Mouse (Mus musculus) lung, adult 18-20 months (tissue): Measurements from ENCODE around the gene Cox4i2.

Source experiments
- DNase-seq, 2 experiments: peaks; one replicate each; pipeline ENCODE4 v3.0.0; 2022; ENCODE audit warnings: mixed read lengths in 2 of 2

Gene Cox4i2

DNA sequence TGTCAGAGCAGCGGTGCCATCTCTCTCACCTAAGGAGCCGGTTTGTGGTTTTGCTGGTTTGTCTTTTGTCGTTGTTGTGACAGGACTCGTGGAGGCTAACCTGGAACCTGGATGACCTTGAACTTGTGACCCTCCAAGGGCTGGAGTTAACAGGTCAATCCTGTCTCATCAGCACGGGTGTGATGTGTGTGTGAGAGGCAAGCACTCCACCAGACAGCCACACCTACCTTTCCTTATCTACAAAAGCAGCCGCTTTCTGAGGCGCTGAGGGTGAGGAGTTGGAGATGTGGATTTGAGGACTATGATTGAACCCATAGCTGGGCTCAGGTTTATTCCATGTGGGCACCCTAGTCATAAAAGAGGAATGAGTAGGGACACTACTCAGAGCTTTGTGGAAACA lies 15.7 kb downstream of the Cox4i2 start:
- DNase-seq, result no peak

DNA sequence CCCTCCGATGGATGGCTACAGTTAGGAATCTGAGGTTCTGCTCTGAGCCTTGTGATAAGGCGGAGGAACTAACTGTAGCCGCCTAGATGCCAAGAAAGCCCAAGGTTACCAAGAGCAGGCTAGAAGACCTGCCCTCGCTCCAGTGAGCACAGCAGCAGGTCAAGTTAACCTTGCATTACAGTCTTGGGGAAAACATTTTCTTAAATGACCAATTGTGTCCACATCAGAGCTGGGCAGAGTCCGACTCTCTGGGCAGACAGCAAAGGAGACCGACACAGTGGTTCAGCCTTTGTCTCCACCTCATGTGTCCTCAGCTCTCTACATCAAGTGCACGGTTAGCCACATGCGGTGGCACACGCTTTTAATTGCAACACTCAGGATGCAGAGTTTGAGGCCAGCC lies 17.6 kb downstream of the Cox4i2 start:
- DNase-seq, result no peak

DNA sequence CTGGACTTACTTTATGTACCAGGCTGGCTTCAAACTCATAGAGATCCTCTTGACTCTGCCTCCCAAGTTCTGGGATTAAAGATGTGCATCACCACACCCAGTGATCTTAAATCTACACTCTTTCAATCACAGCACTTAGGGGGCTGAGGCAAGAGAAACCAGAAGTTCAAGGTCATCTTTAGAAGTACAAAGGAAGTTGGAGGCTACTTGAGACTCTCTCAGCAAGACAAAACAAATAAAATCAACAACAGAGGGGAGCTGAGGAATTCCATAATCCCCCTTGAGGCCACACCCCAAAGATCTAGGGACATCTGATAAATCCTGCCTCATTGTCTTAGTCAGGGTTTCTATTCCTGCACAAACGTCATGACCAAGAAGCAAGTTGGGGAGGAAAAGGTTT lies 18.3 kb downstream of the Cox4i2 start:
- no peak for DNase-seq

DNA sequence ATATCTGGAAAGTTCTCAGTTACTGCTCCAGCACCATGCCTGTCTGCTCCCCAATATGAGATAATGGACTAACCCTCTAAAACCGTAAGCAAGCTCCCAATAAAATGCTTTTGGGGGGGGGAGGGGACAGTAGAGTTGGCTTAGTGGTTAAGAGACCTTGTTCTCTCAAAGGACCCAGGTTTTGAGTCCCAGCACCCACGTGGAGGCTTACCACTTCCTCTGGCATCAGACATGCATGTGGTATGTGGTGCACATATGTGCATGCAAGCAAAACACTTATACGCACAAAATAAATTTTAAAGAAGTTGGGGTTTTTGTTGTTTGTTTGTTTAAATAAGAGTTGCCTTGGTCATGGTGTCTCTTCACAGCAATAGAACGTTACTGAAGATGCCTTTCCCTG lies 21.4 kb downstream of the Cox4i2 start:
- DNase-seq, result no peak

DNA sequence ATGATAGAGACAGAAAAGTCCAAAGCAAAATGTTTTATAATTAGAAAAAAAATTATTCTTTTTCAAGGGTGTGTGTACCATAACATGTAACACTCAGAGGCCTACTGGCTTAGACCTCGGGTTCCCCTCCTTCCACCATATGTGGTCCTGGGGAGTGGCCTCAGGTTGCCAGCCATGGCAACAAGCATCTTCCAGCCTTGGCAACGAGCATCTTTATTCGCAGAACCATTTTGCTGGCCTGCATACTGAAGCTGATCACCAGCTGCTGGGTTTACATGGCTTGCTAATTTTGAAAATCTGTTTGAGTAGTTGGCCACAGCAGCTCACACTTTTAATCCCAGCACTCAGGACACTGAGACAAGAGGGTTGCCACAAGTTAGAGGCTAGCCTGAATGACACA lies 22.0 kb downstream of the Cox4i2 start:
- no peak for DNase-seq

DNA sequence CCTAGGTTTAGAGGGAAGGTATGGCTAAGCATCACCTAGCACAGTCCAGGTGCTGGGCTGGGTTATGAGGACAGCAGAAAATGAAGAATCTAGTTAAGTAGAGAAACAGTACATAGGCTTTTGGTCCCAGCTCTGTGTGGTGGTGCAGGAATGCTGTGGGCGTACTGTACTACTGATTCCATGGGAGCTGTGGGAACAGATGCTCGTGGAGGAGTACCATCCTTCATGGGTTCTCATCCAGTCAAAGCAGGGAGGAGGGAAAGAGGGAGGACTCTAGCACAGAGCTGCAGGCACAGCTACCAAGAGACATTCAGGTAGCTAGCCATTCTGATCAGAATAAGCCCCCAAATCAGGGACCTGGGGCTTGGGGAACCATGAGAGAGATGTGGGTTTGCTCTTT lies 22.5 kb downstream of the Cox4i2 start:
- DNase-seq, result no peak

DNA sequence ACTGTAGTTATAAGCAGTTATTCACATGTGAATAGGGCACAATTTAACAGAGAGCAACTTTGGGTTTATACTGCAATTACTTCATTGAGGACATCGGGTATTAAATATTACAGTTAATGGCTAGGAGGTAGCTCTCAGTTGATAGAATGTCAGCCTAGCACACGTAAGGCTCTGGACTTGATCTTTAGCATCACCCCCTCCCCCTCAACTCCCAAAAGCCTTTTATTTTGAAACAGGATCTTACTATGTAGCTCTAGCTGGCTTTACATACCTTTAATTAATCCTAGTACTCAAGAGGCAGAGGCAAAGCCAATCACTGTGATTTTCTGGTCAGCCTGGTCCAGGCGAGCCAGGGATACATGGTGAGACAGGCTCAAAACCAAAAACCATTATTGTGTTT lies 23.1 kb downstream of the Cox4i2 start:
- no peak for DNase-seq

DNA sequence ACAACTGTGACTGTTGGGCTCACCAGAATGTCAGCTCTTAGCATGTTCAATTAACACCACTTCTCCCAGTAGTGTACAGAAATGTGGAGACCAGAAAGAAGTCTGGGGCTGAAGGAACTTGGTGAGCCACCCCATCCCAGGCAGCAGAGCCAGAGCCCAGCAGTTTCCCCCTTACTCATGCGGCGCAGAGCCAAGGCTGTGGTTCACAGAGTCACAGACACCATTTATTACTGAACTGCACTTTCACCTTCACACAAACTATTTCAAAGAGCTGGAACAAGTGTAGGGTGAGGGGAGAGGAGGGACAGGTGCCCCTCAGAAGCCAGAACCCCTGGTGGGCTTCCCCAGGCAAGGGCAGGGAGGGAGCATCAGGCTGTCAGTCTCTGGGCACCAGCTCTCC lies 26.5 kb downstream of the Cox4i2 start:
- no peak for DNase-seq

DNA sequence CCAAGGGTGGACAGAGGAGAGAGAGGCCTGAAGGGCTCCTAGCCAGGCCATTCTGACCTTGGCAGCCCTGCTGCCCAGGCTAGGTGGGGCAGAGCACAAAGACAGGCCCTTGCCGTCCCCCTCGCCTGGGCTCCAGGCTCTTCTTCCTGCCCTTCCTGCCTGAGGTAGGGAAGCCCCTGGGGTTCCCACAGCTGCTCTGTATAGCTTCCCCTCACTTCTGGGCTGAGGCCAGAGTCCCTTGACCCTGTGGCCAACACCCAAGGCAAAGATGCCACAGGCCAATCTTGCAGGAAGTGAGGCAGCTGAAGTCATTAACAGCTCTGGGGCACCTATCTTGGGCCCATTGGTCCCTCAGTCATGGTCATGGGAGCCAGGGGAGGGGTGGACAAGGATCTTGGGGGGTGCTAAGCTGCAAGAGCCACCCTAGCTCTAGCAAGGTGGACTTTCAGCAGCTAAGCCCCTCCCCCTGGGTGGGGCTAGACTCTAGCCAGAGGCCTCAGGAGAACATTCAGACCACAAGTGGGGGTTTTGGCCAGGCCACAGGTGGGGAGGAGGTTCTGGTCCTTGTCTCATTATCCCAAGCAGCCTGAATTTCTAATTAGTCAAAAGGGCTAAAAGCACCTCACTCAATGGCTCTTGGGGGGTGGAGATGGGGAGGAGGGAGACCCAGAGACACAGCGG lies 27.2 kb downstream of the Cox4i2 start:
- no peak for DNase-seq

DNA sequence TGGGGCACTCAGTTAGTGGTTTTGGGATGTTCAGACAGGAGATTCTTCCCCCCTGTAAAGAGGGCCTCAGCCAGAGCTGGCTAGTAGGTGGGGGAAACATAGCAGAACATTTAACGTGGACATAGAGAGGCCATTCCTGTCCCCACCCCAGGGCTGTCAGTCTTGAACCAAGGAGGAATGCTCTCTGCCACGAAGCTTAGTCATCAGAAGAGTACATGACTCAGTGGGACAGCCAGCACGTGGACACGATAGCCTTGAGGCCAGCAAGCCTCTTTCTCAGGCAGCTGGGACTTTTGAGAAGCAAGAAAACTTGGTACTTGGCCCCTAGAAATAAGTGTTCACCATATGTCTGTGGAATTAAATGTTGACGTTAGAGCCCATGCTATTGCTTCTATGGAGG lies 28.7 kb downstream of the Cox4i2 start:
- DNase-seq, result no peak

DNA sequence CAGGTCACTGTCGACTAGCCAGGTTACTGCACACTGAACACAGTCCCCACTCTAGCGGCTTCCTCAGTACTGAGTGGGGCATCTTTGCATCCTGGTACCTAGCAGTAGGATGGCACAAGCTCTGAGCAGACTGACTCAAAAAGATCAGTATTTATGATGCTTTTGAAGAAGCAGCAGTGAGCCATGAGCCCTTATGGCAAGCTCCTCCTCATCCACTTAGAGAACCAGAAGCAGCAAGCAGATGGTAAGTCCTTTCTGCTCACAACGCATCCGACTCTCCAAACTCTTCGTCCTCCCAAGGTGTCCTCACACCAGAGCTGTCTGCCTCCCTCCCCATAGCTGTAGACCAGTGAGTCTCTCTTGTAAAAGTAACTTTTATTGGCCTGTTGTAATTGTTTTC lies 29.3 kb downstream of the Cox4i2 start:
- no peak for DNase-seq

DNA sequence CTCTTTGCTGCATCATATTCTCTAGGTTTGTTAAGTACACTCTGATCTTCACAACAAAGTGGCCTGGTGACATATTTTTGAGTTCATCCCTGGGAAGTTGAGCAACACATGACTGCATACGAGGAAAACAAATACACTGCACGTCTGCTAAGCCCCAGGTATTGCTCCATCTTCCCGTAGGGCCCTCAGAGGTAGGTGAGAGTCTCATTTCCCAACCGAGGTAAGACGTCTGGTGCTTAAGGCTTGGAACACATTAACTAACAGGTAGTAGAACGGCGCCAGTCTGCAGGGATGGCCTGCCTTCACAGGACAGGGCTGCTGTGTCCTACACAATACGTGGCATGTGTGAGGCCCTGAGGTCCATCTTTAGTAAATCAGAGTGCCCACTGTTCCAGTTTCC lies 30.7 kb downstream of the Cox4i2 start:
- DNase-seq, result peak; percentile 81 to 88

DNA sequence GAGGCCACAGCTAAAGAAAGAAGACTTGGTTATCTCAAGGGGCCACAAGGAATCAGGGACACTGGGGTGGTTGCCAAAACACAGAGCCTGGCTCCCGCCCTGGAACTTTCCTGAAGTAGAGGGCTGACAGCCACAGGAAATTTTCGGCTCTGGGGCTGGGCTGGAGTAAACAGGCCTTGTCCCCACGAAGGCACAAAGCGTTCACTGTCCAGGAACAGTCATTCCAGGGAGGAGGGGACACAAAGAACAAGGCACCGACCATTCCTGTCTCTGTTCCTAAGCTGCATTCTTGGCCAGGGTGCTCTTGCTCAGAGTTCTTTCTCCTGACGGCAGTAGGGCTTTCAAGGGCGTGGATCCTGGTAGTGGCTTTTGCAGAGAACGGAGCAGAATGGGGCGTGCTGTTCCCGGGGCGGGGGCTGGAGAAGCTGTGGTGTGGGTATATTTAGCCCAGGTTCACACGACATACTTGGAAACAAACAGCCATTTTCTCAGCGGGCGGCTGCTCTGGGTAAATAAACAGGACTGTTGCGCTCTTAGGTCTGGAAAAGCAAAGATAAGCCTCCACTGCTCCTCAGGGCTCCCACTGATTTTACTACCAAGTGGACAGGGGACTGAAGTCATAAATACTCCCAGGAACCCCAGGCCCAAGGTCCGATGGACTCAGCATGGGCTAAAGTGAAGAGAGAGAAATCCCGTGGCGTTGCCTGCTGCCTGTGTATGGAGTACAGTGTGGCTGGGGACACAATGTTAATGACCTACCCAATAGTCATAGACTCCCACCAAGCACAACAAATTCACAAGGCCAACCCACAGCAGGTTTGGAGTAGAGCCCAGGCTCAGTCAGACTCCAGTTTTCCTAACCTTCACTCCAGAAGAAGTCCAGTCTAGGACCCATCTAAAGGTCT lies 31.7 kb downstream of the Cox4i2 start:
- peak; percentile 93 to 96 for DNase-seq

DNA sequence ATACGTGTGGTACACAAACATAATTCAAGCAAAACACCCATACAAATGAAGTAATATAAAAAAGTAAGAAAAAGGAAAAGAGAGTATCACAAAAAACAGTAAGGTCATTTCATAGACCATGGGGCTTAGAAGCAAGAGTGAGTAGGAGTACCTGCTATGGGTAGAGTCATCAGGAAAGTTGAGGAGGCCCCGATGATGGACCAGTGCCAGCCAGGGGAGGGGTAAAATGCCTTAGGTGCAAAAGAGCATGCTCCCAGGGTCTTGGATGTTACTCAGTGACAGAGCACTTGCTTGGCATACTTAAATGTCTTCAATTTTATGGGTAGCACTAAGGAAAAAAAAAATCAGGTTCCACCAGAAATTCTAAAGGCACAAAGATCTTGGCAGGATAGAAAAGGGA lies 33.2 kb downstream of the Cox4i2 start:
- DNase-seq, result no peak

DNA sequence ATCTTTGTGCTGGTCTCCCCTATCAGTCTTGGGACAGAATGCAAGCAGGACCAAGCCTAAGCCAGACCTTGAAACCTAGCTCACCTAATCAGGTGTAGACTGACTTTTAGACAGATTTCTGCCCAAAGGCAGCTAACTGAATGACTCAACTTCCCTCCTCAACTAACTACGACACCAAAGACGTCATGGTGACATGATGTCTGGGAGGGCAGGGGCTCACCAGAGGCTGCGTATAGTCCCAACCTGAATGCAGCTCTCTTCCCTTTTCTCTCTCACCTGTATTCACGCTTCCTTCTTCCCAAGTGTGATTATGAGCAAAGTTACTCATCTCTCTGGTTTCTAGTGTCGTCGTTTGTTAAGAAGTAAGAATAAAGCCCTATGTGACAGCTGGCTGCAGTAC lies 33.6 kb downstream of the Cox4i2 start:
- no peak for DNase-seq

DNA sequence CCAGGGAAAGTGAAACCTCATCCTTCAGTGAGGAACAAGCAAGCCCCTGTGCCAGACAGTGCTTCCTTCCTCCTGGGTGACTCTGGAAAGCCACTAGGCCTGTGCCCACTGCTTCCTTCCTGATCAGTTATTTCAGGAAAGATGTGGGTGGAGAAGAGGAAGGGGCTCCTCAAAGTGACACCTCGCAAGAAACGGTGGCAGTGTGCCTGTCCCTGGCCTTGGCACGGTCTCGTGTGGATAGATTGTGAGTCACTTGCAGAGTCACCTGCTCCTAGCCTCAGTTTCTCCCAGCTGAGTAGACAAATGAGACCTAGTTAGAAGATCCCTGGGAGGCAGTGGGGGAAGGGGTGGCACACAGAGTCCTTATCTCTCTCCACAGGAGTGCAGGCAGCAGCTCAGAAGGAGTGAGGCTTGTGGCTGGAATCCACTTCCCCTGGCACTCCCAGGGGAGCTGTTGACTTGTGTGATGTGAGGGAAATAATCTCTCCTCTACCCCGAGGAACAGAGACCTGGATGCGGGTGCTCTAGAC lies 35.0 kb downstream of the Cox4i2 start:
- peak; percentile 79 to 84 for DNase-seq

DNA sequence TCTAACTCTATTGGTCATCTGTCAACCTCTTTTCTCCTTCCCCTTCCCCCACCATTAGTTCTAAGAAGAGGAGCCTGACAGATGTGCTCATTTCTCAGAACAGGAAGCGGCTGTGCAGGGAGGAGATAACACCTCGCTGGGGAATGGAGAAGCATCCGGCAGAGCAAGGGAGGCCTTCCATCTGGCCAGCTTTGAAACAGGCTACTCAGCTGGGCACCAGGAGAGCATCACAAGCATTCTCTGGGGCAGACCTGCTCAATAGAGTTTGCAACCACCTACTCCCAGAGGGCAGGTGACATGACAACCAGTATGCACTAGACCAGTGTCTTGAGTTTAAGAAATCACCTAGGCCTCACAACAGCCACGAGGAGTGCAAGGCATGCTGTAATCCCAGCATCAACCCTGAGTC lies 35.6 kb downstream of the Cox4i2 start:
- peak in 1 of 2 experiments; percentile 77 for DNase-seq

DNA sequence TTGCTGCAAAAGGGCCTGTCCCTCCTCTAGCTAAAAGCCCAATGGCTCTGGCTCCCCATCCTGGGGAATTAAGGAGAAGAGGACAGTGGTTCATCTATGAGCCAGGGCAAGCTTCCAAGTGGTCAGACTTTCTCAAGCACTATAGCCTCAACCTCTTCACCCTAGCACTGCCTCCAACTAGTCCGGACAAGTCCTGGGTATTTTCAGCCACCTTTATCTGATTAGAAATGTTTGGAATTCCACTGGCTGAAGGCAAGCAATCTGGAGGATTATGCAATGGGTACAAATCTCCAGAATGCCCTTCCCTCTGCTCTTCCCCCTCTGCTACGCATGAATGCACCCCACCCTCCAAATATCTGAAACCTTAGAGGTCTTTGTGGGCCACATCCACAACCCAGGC lies 38.5 kb downstream of the Cox4i2 start:
- peak; percentile 74 to 88 for DNase-seq

DNA sequence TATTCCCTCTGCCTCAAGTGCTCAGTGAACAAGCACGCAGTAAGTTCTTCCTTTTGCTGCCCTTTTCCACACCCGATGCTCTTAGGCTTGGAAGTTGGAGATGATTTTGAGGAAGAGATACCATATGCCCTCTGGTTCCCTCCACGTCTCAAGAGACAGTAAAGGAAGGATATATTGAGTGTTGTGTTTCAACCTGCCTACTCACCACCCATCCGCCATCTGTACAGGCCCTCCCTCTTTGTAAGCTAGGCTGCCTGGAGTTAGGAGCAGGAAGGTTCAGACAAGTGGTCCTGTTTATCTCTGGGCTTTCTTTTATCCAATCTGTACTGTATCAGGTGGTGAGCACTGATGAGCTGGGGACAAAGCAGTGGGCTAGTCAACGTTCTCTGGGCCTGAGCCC lies 39.4 kb downstream of the Cox4i2 start:
- no peak for DNase-seq

DNA sequence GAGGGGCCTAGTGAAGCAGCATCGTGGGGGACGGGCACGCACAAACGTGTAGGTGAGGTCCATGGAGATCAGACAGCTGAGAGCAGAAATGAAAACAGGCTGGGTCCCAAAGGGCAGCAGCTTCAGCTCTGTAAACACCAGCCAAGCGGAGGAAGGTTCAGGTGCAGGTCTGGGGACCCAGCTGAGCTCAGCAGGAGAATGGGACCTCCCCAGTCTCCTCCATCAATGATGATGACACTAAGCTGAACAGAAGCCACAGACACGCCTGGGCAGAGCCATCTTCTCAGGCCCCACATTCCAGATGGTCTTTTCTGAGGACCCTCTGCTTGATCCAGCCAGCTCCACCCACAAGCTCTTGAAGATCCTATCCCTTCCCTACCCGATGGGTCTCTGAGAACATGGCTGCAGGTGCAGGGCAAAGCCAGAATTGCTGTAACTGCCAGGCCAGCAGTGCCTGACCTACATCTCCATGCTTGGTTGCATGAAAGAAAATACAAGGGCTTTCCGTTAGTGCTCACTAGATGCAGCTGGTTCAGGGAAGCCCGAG lies 40.4 kb downstream of the Cox4i2 start:
- no peak for DNase-seq

DNA sequence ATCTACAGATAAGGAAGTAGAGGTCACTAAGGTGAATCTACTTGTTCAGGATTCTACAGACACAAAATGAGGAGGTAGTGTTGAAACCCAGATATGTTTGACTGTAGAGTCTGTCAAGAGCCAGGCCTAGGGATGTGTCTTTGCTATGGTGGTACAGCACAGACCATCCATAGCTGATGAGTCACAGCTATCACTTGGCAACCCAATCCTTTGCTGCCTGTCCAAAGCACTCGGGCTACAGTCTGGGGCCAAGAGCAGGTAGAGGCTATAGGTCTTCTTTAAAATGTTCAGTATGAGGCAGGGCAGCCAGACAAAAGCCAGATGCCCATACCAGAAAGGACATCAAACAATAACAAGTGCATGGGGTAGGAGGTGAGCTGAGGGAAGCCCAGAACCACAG lies 43.6 kb downstream of the Cox4i2 start:
- DNase-seq, result no peak

DNA sequence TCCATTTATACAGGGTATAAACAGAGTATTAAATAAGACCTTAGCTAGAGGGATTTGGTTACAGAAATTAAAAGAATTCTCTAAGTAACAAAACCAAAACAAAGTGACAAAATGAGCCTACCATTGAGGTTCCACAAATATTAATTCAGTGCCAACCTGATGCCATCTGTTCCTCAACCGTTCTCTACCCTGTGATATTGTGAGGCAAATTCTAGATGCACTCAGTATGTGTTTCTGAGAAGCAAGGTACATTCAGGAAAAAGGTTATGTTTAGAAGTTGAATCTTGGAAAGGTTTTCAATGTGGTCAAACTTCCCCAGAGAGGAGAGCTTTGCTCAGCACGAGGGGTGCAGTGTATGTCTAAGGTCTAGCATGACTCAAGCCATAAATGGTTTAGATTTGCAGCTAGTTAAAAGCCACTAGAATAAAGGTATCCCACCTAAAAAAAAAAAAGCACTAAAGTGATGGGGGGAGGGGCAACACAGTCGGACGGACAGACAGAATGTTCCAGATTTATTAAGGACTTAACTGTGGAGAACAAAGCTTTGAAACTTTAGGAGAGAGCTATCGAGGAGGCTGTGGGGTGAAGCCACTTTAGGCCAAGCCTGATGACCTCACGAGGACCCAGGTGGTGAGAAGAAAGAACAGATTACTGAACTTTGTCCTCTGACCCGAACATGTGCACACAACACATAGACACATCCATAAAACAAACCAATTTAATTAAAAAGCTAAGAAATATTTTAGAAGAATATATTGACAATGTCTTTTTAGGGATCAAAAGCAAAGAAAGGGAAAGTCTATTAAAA lies 46.2 kb downstream of the Cox4i2 start:
- no peak for DNase-seq

DNA sequence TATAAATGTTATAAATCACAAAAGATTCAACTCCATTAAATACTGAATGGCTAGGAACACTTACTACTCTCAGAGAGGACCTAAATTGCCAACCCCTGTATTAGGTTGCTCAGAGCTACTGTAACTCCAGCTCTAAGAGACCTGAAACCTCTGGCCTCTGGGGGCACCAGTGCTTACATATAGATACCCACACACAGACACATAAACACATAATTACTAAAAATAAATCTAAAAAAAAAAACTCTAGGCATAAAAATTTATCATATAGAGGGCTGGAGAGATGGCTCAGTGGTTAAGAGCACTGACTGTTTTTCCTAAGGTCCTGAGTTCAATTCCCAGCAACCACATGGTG lies 46.8 kb downstream of the Cox4i2 start:
- DNase-seq, result no peak
